Mouse (Mus musculus): ENCODE data around the gene Bfsp1.

GRCm38 (mm10) chr2:143795858-143796257, 67.1 kb downstream of the Bfsp1 start:
- TF ChIP-seq ZNF384 (IDR thresholded peaks at IDR 0.05; ENCODE audit: low read depth, low read length): no peak
- no peak for TF ChIP-seq ZC3H11A (IDR thresholded peaks at IDR 0.05; ENCODE audit: borderline replicate concordance, low read depth, low read length)
- TF ChIP-seq HCFC1 (IDR thresholded peaks at IDR 0.05; ENCODE audit: borderline replicate concordance, insufficient read depth, low read length): no peak
- TF ChIP-seq CHD2 (IDR thresholded peaks at IDR 0.05; ENCODE audit: low read depth, low read length): no peak

Measured in ES-E14 (cell line).